Comparison of ENCODE assay signal across 15 mouse cellular contexts in the genomic region with DNA sequence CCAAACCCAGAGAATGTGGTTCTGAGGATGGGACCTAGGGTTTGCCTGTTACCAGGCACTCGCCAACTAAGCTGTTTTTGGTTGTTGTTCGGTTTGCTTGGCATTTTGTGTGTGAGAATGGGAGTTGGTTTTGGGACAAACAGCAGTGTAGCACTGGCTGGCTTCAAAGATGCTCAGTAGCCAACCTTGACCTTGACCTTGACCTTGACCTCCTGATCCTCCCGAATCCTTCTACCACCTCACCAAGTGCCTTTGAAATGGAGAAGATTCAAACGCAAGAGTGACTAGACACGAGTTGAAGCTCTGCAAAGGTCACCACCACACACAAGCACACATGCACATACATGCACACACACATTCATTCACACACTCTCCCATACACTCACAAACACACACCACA.
"Had no signal": no experiment of that assay in that cellular context is flagged by ENCODE, and none has a peak within 500 bp of the region (broad histone marks: within the 10 kb centered on the region; RNA-seq: fewer than 3 reads in every experiment).

No protein-coding gene starts in this region.

- H3K9ac ChIP-seq: heart, embryonic 13.5 days; heart, embryonic 15.5 days; hindbrain, embryonic 13.5 days; hindbrain, embryonic 15.5 days; limb, embryonic 13.5 days; limb, embryonic 15.5 days; liver, embryonic 13.5 days had no signal

- H3K4me1 ChIP-seq: heart, embryonic 13.5 days; heart, embryonic 15.5 days; hindbrain, embryonic 15.5 days; limb, embryonic 15.5 days had no signal

- DNase-seq: gastrocnemius, postnatal 25 days; layer of hippocampus, adult 9-11 months had no signal

- ATAC-seq: intestine, postnatal 0 days had no signal

- H3K4me2 ChIP-seq: heart, embryonic 11.5 days; heart, embryonic 13.5 days; heart, embryonic 15.5 days; hindbrain, embryonic 13.5 days; hindbrain, embryonic 15.5 days; limb, embryonic 13.5 days; limb, embryonic 15.5 days; liver, embryonic 11.5 days; liver, embryonic 13.5 days had no signal

- H3K9me3 ChIP-seq: heart, embryonic 13.5 days; heart, embryonic 15.5 days; hindbrain, embryonic 13.5 days; hindbrain, embryonic 15.5 days; limb, embryonic 13.5 days; limb, embryonic 15.5 days; liver, embryonic 13.5 days had no signal

- H3K27me3 ChIP-seq: heart, embryonic 13.5 days; heart, embryonic 15.5 days; hindbrain, embryonic 13.5 days; hindbrain, embryonic 15.5 days; limb, embryonic 13.5 days; limb, embryonic 15.5 days had no signal

- H3K27ac ChIP-seq: gastrocnemius, adult 2 months; heart, embryonic 13.5 days; heart, embryonic 15.5 days; hindbrain, embryonic 13.5 days; hindbrain, embryonic 15.5 days; hindbrain, postnatal 0 days; kidney, postnatal 0 days; limb, embryonic 13.5 days; limb, embryonic 15.5 days; liver, embryonic 13.5 days had no signal

- H3K36me3 ChIP-seq: hindbrain, embryonic 13.5 days; hindbrain, embryonic 15.5 days had no signal

- H3K4me3 ChIP-seq: gastrocnemius, adult 2 months; heart, embryonic 13.5 days; heart, embryonic 15.5 days; hindbrain, embryonic 13.5 days; hindbrain, embryonic 15.5 days; limb, embryonic 13.5 days; limb, embryonic 15.5 days; liver, embryonic 13.5 days had no signal
